Mouse (Mus musculus): ENCODE data around the gene Aspdh. TPM values are rescaled to one million over a fixed set of nuclear protein-coding genes. Genes with fewer than 3 reads are reported as not detected.

Gene Aspdh
- polyA plus RNA-seq, 1 experiment from 2014 or later = 0.99 TPM

- H3K9me3 ChIP-seq (replicated peaks) = no peaks in the 10 kb centered on the region
- 70% methylated on average over 2 of the region's 2 CpGs for WGBS
- H3K27ac ChIP-seq (replicated peaks) = no peak overlapping the region
Measured at GRCm38 (mm10) chr7:44439696-44440095, 25.5 kb upstream of the Aspdh start.

GRCm38 (mm10) chr7:44440479-44440878, 24.7 kb upstream of the Aspdh start:
- DNase-seq (ENCODE audit: low spot score) = no peak
- Histone ChIP-seq H3K27me3 (ENCODE audit: low read depth, poor library complexity, severe bottlenecking) (peaks cover 88% of the 10 kb centered on the region), H3K4me1 (peaks cover 64% of the 10 kb centered on the region), H3K9me3 (replicated peaks) (no peaks in the 10 kb centered on the region), H3K4me3 (0 out of 2 replicates have a peak overlapping the region, but pooled peaks have one; percentile 3), H3K36me3 (peaks cover 10% of the 10 kb centered on the region), H3K27ac (replicated peaks) (no peak overlapping the region)
- 93% methylated on average over 1 of the region's 1 CpGs for WGBS

More at GRCm38 (mm10) chr7:44439696-44440095, 25.5 kb upstream of the Aspdh start:
- Histone ChIP-seq H3K27me3 (ENCODE audit: low read depth, poor library complexity, severe bottlenecking) (peaks cover 80% of the 10 kb centered on the region), H3K4me1 (peaks cover 57% of the 10 kb centered on the region), H3K36me3 (peaks cover 10% of the 10 kb centered on the region), H3K4me3 (no peak overlapping the region)
- DNase-seq (ENCODE audit: low spot score) = no peak

GRCm38 (mm10) chr7:44441180-44441579, 24.0 kb upstream of the Aspdh start:
- no peak for DNase-seq (ENCODE audit: low spot score)
- Histone ChIP-seq H3K27ac (replicated peaks) (peak overlapping the region; percentile 96), H3K9me3 (replicated peaks) (no peaks in the 10 kb centered on the region), H3K36me3 (peaks cover 16% of the 10 kb centered on the region), H3K27me3 (ENCODE audit: low read depth, poor library complexity, severe bottlenecking) (peaks cover 92% of the 10 kb centered on the region), H3K4me1 (peaks cover 64% of the 10 kb centered on the region), H3K4me3 (peak overlapping the region; percentile 58)
- WGBS = 16% methylated on average over 1 of the region's 1 CpGs

- Histone ChIP-seq H3K4me1 (peaks cover 62% of the 10 kb centered on the region), H3K27me3 (ENCODE audit: low read depth, poor library complexity, severe bottlenecking) (peaks cover 89% of the 10 kb centered on the region), H3K27ac (replicated peaks) (peak overlapping the region; percentile 96), H3K36me3 (peaks cover 21% of the 10 kb centered on the region), H3K9me3 (replicated peaks) (no peaks in the 10 kb centered on the region), H3K4me3 (peak overlapping the region; percentile 58)
- peak; percentile 63 for DNase-seq (ENCODE audit: low spot score)
- WGBS = 2% methylated on average over 14 of the region's 14 CpGs
Measured at GRCm38 (mm10) chr7:44441648-44442109, 23.5 kb upstream of the Aspdh start.

GRCm38 (mm10) chr7:44442407-44442821, 22.8 kb upstream of the Aspdh start:
- peak; percentile 68 for DNase-seq (ENCODE audit: low spot score)
- H3K4me3 ChIP-seq = peak overlapping the region; percentile 58
- WGBS = 0% methylated on average over 14 of the region's 14 CpGs
- H3K36me3 ChIP-seq = peaks cover 26% of the 10 kb centered on the region
- peaks cover 60% of the 10 kb centered on the region for H3K4me1 ChIP-seq
- H3K27me3 ChIP-seq (ENCODE audit: low read depth, poor library complexity, severe bottlenecking) = peaks cover 82% of the 10 kb centered on the region
- H3K27ac ChIP-seq (replicated peaks) = peak overlapping the region; percentile 96
- H3K9me3 ChIP-seq (replicated peaks) = no peaks in the 10 kb centered on the region

- peak overlapping the region; percentile 58 for H3K4me3 ChIP-seq
- peaks cover 50% of the 10 kb centered on the region for H3K4me1 ChIP-seq
- peaks cover 37% of the 10 kb centered on the region for H3K36me3 ChIP-seq
- H3K27ac ChIP-seq (replicated peaks) = peak overlapping the region; percentile 96
- peak; percentile 64 for DNase-seq (ENCODE audit: low spot score)
- no peaks in the 10 kb centered on the region for H3K9me3 ChIP-seq (replicated peaks)
- H3K27me3 ChIP-seq (ENCODE audit: low read depth, poor library complexity, severe bottlenecking) = peaks cover 72% of the 10 kb centered on the region
- 10% methylated on average over 20 of the region's 20 CpGs for WGBS
Measured at GRCm38 (mm10) chr7:44443268-44444173, 21.7 kb upstream of the Aspdh start.

- Histone ChIP-seq H3K27ac (replicated peaks) (no peak overlapping the region), H3K4me3 (peak overlapping the region; percentile 36), H3K4me1 (peaks cover 48% of the 10 kb centered on the region), H3K36me3 (peaks cover 52% of the 10 kb centered on the region), H3K9me3 (replicated peaks) (no peaks in the 10 kb centered on the region), H3K27me3 (ENCODE audit: low read depth, poor library complexity, severe bottlenecking) (peaks cover 64% of the 10 kb centered on the region)
- no peak for DNase-seq (ENCODE audit: low spot score)
- WGBS = 30% methylated on average over 29 of the region's 29 CpGs
Measured at GRCm38 (mm10) chr7:44444886-44445527, 20.2 kb upstream of the Aspdh start.

GRCm38 (mm10) chr7:44445528-44445923, 19.7 kb upstream of the Aspdh start:
- DNase-seq (ENCODE audit: low spot score) = no peak
- Histone ChIP-seq H3K36me3 (peaks cover 57% of the 10 kb centered on the region), H3K27me3 (ENCODE audit: low read depth, poor library complexity, severe bottlenecking) (peaks cover 59% of the 10 kb centered on the region), H3K4me3 (peak overlapping the region; percentile 36; the same call in 1 of the 2 replicates), H3K4me1 (peaks cover 48% of the 10 kb centered on the region), H3K9me3 (replicated peaks) (no peaks in the 10 kb centered on the region), H3K27ac (replicated peaks) (no peak overlapping the region)
- 38% methylated on average over 7 of the region's 7 CpGs for WGBS

GRCm38 (mm10) chr7:44446070-44446855, 18.9 kb upstream of the Aspdh start:
- Histone ChIP-seq H3K36me3 (peaks cover 60% of the 10 kb centered on the region), H3K27ac (replicated peaks) (no peak overlapping the region), H3K9me3 (replicated peaks) (no peaks in the 10 kb centered on the region), H3K27me3 (ENCODE audit: low read depth, poor library complexity, severe bottlenecking) (peaks cover 52% of the 10 kb centered on the region), H3K4me3 (no peak overlapping the region), H3K4me1 (peaks cover 45% of the 10 kb centered on the region)
- WGBS = 64% methylated on average over 12 of the region's 12 CpGs
- no peak for DNase-seq (ENCODE audit: low spot score)

- no peak for DNase-seq (ENCODE audit: low spot score)
- WGBS = 27% methylated on average over 3 of the region's 3 CpGs
- H3K36me3 ChIP-seq = peaks cover 76% of the 10 kb centered on the region
Measured at GRCm38 (mm10) chr7:44453256-44453655, 11.9 kb upstream of the Aspdh start.

GRCm38 (mm10) chr7:44456302-44456701, 8.9 kb upstream of the Aspdh start:
- Histone ChIP-seq H3K27ac (replicated peaks) (no peak overlapping the region), H3K9me3 (replicated peaks) (peaks cover 6% of the 10 kb centered on the region; the same call in 1 of the 2 replicates), H3K4me1 (peaks cover 3% of the 10 kb centered on the region; the same call in 1 of the 2 replicates), H3K27me3 (ENCODE audit: low read depth, poor library complexity, severe bottlenecking) (peaks cover 21% of the 10 kb centered on the region), H3K4me3 (no peak overlapping the region), H3K36me3 (peaks cover 80% of the 10 kb centered on the region)
- DNase-seq (ENCODE audit: low spot score) = no peak
- WGBS = 85% methylated on average over 1 of the region's 1 CpGs

More at GRCm38 (mm10) chr7:44453256-44453655, 11.9 kb upstream of the Aspdh start:
- Histone ChIP-seq H3K4me3 (no peak overlapping the region), H3K27me3 (ENCODE audit: low read depth, poor library complexity, severe bottlenecking) (no peaks in the 10 kb centered on the region), H3K4me1 (peaks cover 3% of the 10 kb centered on the region; the same call in 1 of the 2 replicates), H3K27ac (replicated peaks) (no peak overlapping the region), H3K9me3 (replicated peaks) (peaks cover 3% of the 10 kb centered on the region; the same call in 1 of the 2 replicates)

- Histone ChIP-seq H3K36me3 (peaks cover 94% of the 10 kb centered on the region), H3K9me3 (replicated peaks) (peaks cover 6% of the 10 kb centered on the region; the same call in 1 of the 2 replicates), H3K27me3 (ENCODE audit: low read depth, poor library complexity, severe bottlenecking) (peaks cover 55% of the 10 kb centered on the region), H3K4me1 (peaks cover 28% of the 10 kb centered on the region), H3K27ac (replicated peaks) (no peak overlapping the region), H3K4me3 (no peak overlapping the region)
- no peak for DNase-seq (ENCODE audit: low spot score)
- WGBS = 81% methylated on average over 6 of the region's 6 CpGs
Measured at GRCm38 (mm10) chr7:44460067-44460466, 5.1 kb upstream of the Aspdh start.
